Mouse (Mus musculus) embryonic facial prominence, embryonic 12.5 days (tissue): Measurements from ENCODE around the gene Cd300ld5. TPM values are rescaled to one million over a fixed set of nuclear protein-coding genes. Genes with fewer than 3 reads are reported as not detected.
"Not testable (repeated sequence)": the region's sequence is repeated elsewhere in the genome, so short reads cannot be mapped to it uniquely, and the experiment has no call there.

Experiments used
- ATAC-seq: fragments of 200-750 bp; cut with Nextera tagmentation; 2 replicates; pipeline ENCODE4 v1.8.0; 2017; ENCODE audit not compliant: insufficient number of reproducible peaks, insufficient read depth, low FRiP score, low TSS enrichment
- H3K27ac ChIP-seq: fragments of 300-500 bp; sonication (generic); 2 replicates; pipeline ENCODE4 v1.5.1; 2016; ENCODE audit warnings: mild to moderate bottlenecking
- H3K27me3 ChIP-seq: fragments of 300-500 bp; sonication (generic); 2 replicates; pipeline ENCODE4 v1.6.1; 2016; ENCODE audit warnings: mild to moderate bottlenecking, moderate library complexity
- H3K36me3 ChIP-seq: fragments of 300-500 bp; sonication (generic); 2 replicates; pipeline ENCODE4 v1.6.1; 2016; ENCODE audit warnings: mild to moderate bottlenecking
- H3K4me1 ChIP-seq: fragments of 300-500 bp; sonication (generic); 2 replicates; pipeline ENCODE4 v1.6.1; 2016
- H3K4me2 ChIP-seq: fragments of 300-500 bp; sonication (generic); replicated peaks from 2 replicates; pipeline ENCODE4 v1.6.1; 2016; ENCODE audit warnings: mild to moderate bottlenecking, moderate library complexity
- H3K4me3 ChIP-seq: fragments of 300-500 bp; sonication (generic); 2 replicates; pipeline ENCODE4 v1.5.1; 2016; ENCODE audit warnings: mild to moderate bottlenecking
- H3K9ac ChIP-seq: fragments of 300-500 bp; sonication (generic); 2 replicates; pipeline ENCODE4 v1.6.1; 2016; ENCODE audit warnings: mild to moderate bottlenecking, moderate library complexity
- H3K9me3 ChIP-seq: fragments of 300-500 bp; sonication (generic); 2 replicates; pipeline ENCODE4 v1.6.1; 2016; ENCODE audit warnings: mild to moderate bottlenecking, moderate library complexity
- WGBS: fragments of 180-500 bp; shearing (Covaris S2); methylation state at CpG from one replicate; pipeline ENCODE4 v1.1.7; 2016; 5-methylcytosine and 5-hydroxymethylcytosine counted together
- polyA plus RNA-seq: library from polyadenylated mRNA; unstranded; fragments of >200 nt; fragmentation: Nextera tagmentation; extraction: Ambion mirVana; gene quantifications from 2 replicates; pipeline ENCODE4 v1.2.1, GENCODE M21; 2016

The Cd300ld5 gene
- polyA plus RNA-seq, 1 experiment from 2014 or later, result not detected

GRCm38 (mm10) chr11:115026912-115027311, 10.7 kb downstream of the Cd300ld5 start, which contains the start of gene Cd300ld4:
TSS of gene Cd300ld4 (minus strand) at chr11:115027012.
- ATAC-seq, H3K4me3 ChIP-seq, H3K27me3 ChIP-seq, H3K4me2 ChIP-seq, H3K27ac ChIP-seq, H3K36me3 ChIP-seq, H3K9ac ChIP-seq, H3K9me3 ChIP-seq, H3K4me1 ChIP-seq: not testable (repeated sequence)
- WGBS, result no CpG with 5 or more reads among the region's 6 CpGs

- not testable (repeated sequence) for H3K36me3 ChIP-seq, H3K9ac ChIP-seq, H3K4me3 ChIP-seq, ATAC-seq, H3K4me1 ChIP-seq, H3K27ac ChIP-seq, H3K27me3 ChIP-seq, H3K9me3 ChIP-seq, H3K4me2 ChIP-seq
- no CpG with 5 or more reads among the region's 7 CpGs for WGBS
Measured at GRCm38 (mm10) chr11:115016093-115016492, 21.5 kb downstream of the Cd300ld5 start, which contains the start of gene Cd300ld2. TSS of gene Cd300ld2 (minus strand) at chr11:115016193.

DNA sequence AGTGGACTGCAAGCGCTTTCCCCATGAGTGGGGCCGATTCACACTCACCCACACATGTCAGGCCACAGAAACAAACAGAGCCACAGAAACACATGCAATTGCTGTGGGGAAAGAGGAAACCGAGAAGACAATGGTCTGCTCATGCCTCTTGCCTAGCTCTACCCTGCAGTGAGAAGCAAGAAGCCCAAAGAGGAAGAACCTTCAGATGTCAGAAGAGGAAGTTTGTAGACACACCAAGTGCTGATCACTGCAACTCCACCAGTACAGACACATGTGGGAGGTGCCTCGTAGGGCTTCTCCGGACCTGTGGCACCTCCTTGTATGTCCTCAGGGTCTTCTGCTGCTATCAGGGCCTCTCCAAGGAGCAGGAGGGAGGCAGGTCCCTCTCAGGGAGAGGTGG, 33.5 kb downstream of the Cd300ld5 start:
- peaks cover 3% of the 10 kb centered on the region; the same call in 1 of the 2 replicates for H3K27me3 ChIP-seq
- 82% methylated on average over 5 of the region's 5 CpGs for WGBS
- no peak for ATAC-seq
- H3K36me3 ChIP-seq, result no peaks in the 10 kb centered on the region
- no peaks in the 10 kb centered on the region for H3K4me1 ChIP-seq
- no peak overlapping the region for H3K4me2 ChIP-seq
- no peak overlapping the region for H3K27ac ChIP-seq
- H3K9me3 ChIP-seq, result no peaks in the 10 kb centered on the region
- H3K9ac ChIP-seq, result no peak overlapping the region
- no peak overlapping the region for H3K4me3 ChIP-seq

GRCm38 (mm10) chr11:115001474-115002040, 36.0 kb downstream of the Cd300ld5 start, which contains the start of gene Cd300c2:
TSS of gene Cd300c2 (minus strand) at chr11:115001880.
- no peaks in the 10 kb centered on the region for H3K36me3 ChIP-seq
- no peak for ATAC-seq
- H3K4me3 ChIP-seq, result no peak within 1 kb of the TSS
- H3K27ac ChIP-seq, result no peak within 1 kb of the TSS
- peaks cover 3% of the 10 kb centered on the region; the same call in 1 of the 2 replicates for H3K27me3 ChIP-seq
- H3K9ac ChIP-seq, result no peak within 1 kb of the TSS
- H3K4me1 ChIP-seq, result no peaks in the 10 kb centered on the region
- H3K9me3 ChIP-seq, result no peaks in the 10 kb centered on the region
- WGBS, result 83% methylated on average over 7 of the region's 7 CpGs
- H3K4me2 ChIP-seq, result no peak within 1 kb of the TSS

DNA sequence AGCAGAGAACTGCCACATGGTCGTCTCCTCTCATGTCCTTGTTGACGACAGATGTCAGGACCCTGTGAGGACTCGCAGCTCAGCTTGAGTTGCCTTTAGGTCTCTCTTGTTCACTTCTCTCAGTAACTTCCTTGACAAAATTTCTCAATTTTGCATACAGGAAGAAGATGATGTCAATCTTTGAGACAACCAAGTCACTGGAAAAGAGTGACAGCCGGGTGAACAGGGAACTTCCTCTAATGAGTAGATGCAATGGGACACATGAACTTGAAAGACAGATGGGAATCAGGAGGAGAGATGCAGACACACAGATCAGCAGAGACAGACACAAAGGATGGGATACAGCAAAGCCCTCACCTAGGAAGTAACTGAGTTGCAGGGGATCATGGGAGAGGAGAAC, 47.8 kb downstream of the Cd300ld5 start, which contains the start of gene Cd300ld:
Gene Cd300ld (minus strand): TSS at position 130 of the 400 bp plus-strand sequence.
- no peaks in the 10 kb centered on the region for H3K9me3 ChIP-seq
- WGBS, result 78% methylated on average over 4 of the region's 4 CpGs

GRCm38 (mm10) chr11:114981866-114982265, 55.7 kb downstream of the Cd300ld5 start:
- no peaks in the 10 kb centered on the region for H3K27me3 ChIP-seq
- peaks cover 16% of the 10 kb centered on the region for H3K9me3 ChIP-seq
- H3K9ac ChIP-seq, result no peak overlapping the region
- H3K4me2 ChIP-seq, result no peak overlapping the region
- no peaks in the 10 kb centered on the region for H3K36me3 ChIP-seq
- no peaks in the 10 kb centered on the region; the same call in 1 of the 2 replicates for H3K4me1 ChIP-seq
- ATAC-seq, result no peak
- 71% methylated on average over 3 of the region's 4 CpGs for WGBS
- no peak overlapping the region for H3K4me3 ChIP-seq
- no peak overlapping the region for H3K27ac ChIP-seq

More for the DNA sequence above, 47.8 kb downstream of the Cd300ld5 start, which contains the start of gene Cd300ld:
- Histone ChIP-seq H3K9ac (no peak within 1 kb of the TSS), H3K27me3 (no peaks in the 10 kb centered on the region), H3K36me3 (no peaks in the 10 kb centered on the region), H3K4me2 (no peak within 1 kb of the TSS), H3K4me1 (no peaks in the 10 kb centered on the region; the same call in 1 of the 2 replicates), H3K4me3 (no peak within 1 kb of the TSS), H3K27ac (no peak within 1 kb of the TSS)
- no peak for ATAC-seq

Other genes with a start within 250 kb of the Cd300ld5 start
- 7.6 and 8.7 TPM in 2 replicates for gene Btbd17, start 241.8 kb downstream of the Cd300ld5 start, polyA plus RNA-seq
- gene Gpr142, start 238.8 kb downstream of the Cd300ld5 start, polyA plus RNA-seq, result not detected in 2 replicates
- 55.7 and 56.3 TPM in 2 replicates for gene Gprc5c, start 186.6 kb downstream of the Cd300ld5 start, polyA plus RNA-seq
- gene Cd300a, start 147.7 kb downstream of the Cd300ld5 start, polyA plus RNA-seq, result 0.87 and 1.5 TPM in 2 replicates
- gene Cd300lb, start 103.4 kb downstream of the Cd300ld5 start, polyA plus RNA-seq, result 0.36 TPM in 1 of 2 replicates, not detected in the other
- gene Cd300c, start 68.6 kb downstream of the Cd300ld5 start, polyA plus RNA-seq, result not detected in 2 replicates
- not detected in 2 replicates for gene Cd300ld, start 47.8 kb downstream of the Cd300ld5 start, polyA plus RNA-seq
- 0.95 and 0.97 TPM in 2 replicates for gene Cd300c2, start 35.9 kb downstream of the Cd300ld5 start, polyA plus RNA-seq
- not detected in 2 replicates for gene Cd300ld2, start 21.6 kb downstream of the Cd300ld5 start, polyA plus RNA-seq
- not detected in 2 replicates for gene Cd300ld4, start 10.8 kb downstream of the Cd300ld5 start, polyA plus RNA-seq
- gene Cd300ld3, start 10.6 kb upstream of the Cd300ld5 start, polyA plus RNA-seq, result not detected in 2 replicates
- gene Cd300e, start 24.4 kb upstream of the Cd300ld5 start, polyA plus RNA-seq, result 0.10 TPM in 1 of 2 replicates, not detected in the other
- 1.9 and 2.1 TPM in 2 replicates for gene Rab37, start 53.7 kb upstream of the Cd300ld5 start, polyA plus RNA-seq
- 0.28 TPM in 1 of 2 replicates, not detected in the other for gene Cd300lf, start 96.2 kb upstream of the Cd300ld5 start, polyA plus RNA-seq
- 34.6 and 35.4 TPM in 2 replicates for gene Slc9a3r1, start 125.6 kb upstream of the Cd300ld5 start, polyA plus RNA-seq
- 10.1 and 13.4 TPM in 2 replicates for gene Tmem104, start 149.7 kb upstream of the Cd300ld5 start, polyA plus RNA-seq
- gene Nat9, start 150.1 kb upstream of the Cd300ld5 start, polyA plus RNA-seq, result 21.8 and 23.7 TPM in 2 replicates
- 0.06 TPM in 1 of 2 replicates, not detected in the other for gene Grin2c, start 229.5 kb upstream of the Cd300ld5 start, polyA plus RNA-seq
- 14.6 and 17.3 TPM in 2 replicates for gene Fdxr, start 239.3 kb upstream of the Cd300ld5 start, polyA plus RNA-seq